Mouse (Mus musculus): ENCODE data around the gene Lrig2.
A peak's percentile ranks its signal among the peaks of the same experiment; 100 is the strongest.

Gene Lrig2

DNA sequence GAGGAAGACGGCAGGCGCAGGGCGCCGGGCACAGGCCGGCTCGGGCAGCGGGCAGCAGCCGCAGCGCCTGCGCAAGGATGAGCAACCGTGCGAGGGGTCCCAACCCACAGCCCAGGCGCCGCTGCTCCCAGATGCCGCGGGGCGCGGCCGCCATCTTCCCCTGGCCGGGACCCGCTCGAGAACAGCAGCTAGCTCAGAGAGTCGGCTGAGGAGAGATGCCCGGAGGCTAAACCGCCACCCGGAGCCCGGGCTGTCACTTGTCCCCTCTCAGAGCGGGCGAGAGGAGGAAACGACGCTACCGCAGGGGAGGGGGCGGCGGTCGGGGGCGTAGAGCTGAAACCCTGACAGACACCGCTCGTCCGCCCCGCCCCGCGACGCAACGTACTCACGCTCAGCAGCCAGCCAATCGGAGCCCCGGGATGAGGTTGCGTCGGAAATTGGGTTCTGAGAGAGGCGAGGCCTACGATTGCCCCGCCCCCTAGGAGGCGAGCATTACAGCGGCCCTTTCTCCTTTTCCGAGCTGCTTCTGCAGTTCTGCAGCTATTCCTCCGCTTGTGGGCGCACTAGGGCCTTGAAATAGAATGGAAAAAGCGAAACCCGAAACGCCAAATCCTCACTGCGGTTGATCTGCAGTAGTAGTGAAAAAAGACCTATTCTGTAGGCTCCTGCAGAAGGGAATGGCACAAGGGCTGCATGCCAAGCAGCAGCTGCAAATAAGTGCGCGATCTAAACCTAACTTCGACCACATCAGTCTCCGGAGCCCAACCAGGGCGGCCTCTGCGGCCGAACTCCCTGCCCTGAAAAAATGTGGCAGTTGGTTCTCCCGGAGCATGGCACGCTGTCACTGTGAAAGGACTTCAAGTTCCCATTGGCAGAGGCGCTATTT lies at the start of gene Lrig2:
Gene Lrig2 (minus strand): TSS at position 381 of the 886 bp plus-strand sequence.
- DNase-seq (ENCODE audit: low spot score in 2 of 2): peak; percentile 99 to 100

DNA sequence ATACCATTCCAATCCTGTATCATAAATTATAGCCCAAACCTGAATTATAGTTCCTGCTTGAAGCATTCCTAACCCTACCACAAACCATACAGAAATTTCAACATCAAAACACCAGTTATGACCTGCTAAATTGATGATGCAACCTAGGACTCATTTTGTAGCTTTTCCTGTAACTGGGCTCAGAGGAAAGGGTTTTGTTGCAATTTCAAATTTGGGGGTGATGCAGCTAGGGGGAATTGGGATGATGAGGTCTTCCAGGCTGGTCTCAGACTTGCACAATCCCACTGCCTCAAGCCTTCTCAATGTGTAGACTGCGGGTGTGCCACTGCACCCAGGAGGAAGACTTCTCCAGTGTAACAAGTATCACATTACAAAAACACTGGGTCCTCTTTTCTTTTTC lies 44.9 kb upstream of the Lrig2 start:
- no peak for DNase-seq (ENCODE audit: low spot score in 2 of 2)

DNA sequence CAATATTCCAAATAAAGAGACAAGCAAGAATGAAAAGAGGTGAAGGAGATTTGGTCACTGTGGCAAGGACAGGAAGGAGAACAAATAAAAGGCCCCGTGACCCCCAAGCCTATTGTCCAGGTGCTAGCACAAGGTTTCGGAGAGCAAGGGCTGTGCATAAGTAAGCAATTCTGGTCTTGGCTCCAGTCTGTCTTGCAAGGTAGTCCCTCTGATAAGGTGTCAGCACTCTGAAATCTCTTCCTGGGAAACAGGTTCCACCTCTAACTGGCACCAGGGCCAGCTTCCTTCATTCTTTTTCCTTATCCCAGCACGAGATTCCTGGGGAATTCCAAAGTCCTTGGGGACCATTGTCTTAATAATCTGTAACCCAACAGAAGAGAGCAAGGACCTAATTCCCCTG lies 38.9 kb upstream of the Lrig2 start:
- DNase-seq (ENCODE audit: low spot score in 2 of 2): no peak

DNA sequence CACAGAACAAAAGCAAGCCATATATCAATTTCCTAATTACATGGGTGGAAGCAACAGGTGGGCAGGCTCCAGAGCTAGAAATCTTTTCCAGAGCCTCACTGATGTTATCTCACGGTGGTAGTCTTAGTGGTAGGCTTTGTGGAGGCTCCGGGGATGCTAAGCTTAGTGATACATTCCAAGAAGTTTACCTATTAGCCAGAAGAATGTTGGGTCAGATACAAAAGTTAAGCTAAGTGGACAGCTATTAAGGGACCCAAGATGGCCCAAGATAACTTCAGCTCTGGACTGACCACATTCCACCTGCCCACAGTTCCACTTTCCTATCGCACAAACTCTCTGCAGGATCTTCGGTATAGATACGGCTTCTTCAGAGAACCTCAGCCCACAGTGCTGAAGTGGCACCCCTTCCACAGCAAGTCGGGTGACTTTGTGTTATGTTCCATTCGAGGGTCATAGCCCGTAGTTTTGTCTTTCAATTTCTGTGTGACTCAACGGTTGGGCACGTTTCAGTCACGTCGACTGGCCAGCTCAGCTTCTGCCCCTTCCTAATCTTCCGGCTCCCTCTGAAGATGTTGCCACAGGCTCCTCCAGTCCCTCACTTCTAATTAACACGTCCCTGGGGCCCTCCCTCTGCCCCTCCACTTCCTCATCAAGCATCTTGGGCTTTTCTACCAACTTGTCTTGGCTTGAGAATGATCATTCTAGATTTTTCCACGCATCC lies 36.8 kb upstream of the Lrig2 start:
- DNase-seq (ENCODE audit: low spot score in 2 of 2): no peak

DNA sequence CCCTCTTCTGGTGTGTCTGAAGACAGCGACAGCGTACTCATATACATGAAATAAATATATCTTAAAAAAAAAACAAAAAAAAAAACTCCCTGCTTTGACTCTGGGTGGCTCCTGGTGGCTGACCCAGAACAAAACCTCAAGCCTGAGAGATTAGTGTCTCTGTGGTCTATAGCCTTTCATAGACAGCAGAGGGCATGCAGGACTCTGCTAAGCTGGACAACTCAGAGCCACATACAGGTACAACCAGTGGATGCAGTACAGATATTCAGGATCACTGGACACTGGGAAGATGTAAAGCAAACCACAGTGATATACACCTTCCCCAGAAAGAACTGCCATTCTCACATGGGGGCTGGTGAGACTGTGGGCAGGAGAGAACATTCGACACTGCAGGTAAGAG lies 32.1 kb upstream of the Lrig2 start:
- no peak for DNase-seq (ENCODE audit: low spot score in 2 of 2)

DNA sequence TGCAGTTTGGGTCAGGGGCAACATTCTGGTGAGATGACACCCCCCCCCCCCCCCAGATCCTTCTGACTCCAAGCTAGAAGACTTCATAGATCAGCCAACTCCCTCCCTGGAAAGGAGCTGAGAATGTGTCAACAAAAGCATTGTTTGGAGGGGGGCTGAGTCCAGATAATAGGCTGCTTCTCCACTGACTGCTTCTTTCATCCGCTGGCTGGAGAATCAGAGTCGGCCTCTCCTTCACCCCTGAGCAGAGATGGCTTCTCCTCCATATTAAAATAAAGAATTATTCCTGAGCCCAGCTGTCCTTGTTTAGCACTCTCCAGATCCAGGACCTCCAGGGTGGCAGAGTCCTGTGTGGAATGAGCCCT lies 30.3 kb upstream of the Lrig2 start:
- DNase-seq (ENCODE audit: low spot score in 2 of 2): no peak

DNA sequence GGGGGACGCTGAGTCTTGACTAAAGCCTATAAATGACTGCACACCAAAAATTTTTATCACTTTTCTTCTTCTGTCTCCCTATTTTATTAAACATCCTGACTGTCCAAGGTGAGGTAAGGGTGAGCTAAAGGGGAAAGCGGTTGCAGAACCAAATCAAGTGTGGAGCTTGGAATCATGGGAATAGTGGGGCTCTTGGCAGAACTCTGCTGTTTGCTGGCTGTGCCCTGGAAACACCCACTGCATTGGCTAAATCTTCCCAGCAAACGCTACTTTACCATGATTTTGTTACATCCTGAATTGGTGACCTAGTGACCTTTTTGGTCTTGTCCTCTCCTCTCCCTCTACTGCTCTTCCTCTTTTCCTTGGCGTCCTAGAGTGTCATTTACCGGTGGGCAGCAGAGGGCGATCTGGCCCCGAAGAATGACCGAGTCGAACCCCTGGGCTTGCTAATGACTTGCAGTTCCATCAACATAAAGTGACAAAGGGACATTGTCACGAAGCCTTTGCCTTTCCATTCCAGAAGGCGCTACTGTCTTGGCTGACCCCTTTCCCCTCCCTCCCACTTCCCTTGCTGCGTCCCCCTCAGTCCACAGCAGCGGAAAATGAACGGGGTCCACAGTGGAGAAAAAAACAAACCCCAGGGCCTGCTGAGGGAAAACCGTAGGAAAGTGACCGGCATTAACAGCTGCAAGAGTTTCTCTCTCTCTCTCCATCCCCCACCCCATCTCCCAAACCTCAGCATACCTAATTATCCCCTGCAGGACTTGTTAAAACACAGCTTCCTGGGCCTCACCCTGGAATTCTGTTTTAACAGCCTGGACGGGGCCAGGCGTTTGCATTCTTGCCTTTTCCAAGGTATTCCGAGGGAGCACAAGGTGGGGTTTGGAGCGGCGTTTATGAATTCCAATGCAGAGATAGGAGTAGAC lies 29.7 kb upstream of the Lrig2 start:
- DNase-seq (ENCODE audit: low spot score in 2 of 2): peak; percentile 57 to 63

DNA sequence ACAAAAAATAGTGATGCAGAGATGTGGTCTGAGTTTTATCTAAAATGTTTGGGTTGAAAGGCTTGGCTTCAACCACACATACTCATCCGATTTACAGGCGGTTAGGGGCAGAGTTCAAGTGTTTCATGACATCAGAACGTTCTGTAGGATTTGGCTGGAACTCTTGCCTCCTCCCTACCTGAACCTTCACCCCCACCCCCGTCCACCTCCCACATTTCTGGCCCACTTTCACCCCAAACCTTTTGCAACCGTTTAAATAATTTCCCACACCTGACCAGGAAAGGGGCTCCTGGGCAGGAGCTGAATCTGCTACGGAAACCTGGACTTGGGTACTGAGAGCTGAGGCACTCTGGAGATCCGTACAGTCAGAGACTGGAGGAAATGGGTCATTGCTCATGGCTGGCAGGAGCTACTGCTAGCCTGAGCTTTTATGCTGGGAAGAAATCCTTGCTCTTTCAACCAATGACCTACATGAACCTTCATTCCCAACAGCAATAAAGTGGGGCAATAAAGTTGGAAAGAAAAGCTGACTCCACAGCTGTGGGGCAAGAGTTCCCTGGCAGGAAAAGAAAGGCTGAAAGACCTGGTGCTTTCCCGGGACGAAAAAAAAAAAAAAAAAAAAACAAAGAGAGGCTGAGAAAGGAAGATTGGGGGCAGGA lies 28.9 kb upstream of the Lrig2 start:
- no peak for DNase-seq (ENCODE audit: low spot score in 2 of 2)

DNA sequence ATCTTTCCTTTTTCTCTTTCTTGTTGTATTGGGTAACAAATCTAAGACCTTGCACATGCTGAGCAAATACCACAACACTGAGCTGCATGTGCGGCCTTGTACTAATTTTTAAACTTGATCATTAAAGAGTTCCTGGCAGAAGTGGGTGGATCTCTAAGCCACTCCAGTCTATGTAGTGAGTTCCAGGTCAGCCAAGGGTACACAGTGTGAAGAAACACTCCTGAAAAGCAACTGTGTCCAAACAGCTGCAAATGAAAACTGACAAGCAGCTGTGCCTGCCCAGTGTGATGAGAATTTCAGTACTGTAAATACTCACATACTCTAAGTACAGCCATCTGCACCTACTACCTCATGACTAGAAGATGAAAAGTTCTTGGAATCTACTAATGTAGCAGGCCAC lies 21.5 kb upstream of the Lrig2 start:
- DNase-seq (ENCODE audit: low spot score in 2 of 2): no peak

DNA sequence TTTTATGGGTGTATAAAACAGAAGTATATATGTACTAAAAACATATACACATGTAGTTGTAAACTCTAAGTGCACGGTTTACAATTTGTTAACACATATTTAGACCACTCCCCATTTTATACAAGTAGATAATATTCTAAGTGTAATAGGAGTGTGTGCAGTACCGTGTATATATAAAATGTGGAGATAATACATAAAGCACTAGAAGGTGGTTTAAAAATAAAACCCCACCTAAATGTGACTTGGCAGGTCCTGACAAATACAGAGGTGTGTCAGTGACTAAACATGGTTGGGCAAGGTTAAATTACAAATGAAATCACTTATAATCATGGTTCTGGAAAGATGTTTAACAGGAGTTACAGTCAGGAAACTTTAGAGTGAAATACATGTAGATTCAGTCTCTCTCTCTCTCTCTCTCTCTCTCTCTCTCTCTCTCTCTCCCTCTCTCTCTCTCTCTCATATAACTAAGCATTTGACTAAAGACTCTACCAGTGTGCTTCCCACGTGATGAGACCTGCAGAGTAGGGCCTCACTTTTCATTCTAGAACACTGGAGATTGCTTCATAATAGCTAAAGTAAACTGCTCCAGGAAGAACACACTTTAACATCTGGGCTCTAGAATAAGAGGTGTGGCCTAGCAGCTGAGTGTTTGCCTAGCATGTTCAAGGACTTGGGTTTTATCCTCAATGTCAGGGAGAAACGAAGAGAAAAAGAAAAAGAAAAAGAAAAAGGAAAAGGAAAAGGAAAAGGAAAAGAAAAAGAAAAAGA lies 14.6 kb upstream of the Lrig2 start:
- no peak for DNase-seq (ENCODE audit: low spot score in 2 of 2)

DNA sequence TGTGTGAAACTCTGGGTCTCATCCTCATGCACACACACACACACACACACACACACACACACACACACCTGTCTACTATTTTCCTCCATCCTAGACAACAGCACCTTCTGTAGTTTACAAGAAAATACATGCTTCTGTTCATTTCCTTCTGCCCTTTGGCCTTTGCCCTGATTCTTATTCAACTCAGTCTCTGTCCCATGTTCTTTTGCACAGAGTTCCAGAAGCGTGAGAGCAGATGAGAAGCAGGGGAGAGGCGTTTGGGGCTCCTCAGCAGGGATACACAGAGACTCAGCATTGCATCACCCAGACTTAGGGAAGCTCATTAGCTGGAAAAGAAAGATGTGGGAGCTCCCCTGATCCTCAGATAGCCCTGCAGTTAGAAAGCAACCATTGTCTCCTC lies 13.8 kb upstream of the Lrig2 start:
- DNase-seq (ENCODE audit: low spot score in 2 of 2): no peak

DNA sequence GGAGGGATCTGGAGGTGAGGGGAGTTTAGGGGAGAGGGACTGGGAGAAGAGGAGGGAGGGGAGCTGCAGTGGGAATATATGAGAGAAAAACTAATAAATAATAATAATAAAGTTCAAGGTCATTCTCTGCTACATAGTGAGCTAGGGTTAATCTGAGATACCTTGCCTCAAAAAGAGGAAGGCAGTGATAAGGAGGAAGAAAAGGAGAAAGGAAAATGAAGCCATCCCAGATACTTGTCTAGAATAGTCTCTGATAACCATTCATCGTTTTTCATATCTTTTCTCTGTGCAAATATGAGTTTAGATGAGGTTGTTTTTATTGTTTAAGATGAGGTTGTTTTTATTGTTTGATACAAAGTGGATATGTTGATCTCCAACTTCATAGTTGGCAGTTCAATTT lies 13.3 kb upstream of the Lrig2 start:
- no peak for DNase-seq (ENCODE audit: low spot score in 2 of 2)

DNA sequence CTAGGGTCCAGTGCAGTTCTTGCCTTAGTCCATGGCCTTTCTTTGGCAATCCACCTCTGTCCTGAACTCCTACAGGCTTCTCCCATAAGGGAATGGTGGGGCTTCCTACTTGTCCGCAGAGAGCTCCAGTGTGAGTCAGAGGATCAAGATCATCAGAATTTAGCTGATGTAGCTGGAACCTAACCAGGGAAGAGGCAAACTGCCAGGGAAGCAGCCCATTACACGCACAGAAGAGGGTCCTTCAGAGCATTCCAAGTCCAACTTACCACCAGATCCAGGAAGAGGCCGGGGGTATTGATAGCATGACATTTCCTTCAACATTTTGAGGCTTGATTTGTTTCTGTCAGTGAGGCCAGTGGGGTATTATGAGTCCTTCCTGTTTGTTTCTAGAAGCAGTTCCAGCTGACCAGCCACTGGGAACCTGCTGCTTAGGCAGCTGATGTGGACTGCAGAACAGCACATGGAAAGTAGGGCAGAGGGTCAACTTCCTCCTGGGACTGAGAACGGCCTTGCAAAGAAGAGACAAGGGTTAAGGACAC lies 11.7 kb upstream of the Lrig2 start:
- no peak for DNase-seq (ENCODE audit: low spot score in 2 of 2)

DNA sequence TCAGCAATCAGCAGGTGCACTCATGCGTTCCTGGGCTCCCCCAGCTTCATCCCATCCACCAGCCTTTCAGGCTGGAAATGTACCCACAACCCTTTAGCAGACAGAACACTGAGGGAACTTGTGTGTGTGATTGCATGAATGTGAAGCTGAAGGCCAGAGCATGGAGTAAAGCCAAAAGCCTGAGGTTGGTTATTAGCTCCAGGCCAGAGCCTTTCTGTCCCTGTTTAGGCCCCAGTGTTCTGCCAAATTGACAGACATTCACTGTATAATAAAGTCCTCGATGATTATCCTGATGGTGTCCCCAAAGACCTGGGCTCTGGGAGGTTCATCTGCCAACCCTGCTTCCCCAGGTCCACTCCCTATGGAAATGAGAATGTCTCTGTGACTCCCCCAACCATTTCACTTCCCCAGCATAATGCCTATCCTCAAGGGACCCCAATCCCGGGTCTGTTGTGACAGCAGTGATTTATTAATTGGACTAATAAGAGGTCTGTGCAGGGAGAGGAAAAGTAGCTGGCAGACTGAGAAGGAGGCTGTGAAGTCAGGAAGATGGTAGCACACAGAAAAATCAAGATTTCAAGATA lies 9.7 kb upstream of the Lrig2 start:
- no peak for DNase-seq (ENCODE audit: low spot score in 2 of 2)

DNA sequence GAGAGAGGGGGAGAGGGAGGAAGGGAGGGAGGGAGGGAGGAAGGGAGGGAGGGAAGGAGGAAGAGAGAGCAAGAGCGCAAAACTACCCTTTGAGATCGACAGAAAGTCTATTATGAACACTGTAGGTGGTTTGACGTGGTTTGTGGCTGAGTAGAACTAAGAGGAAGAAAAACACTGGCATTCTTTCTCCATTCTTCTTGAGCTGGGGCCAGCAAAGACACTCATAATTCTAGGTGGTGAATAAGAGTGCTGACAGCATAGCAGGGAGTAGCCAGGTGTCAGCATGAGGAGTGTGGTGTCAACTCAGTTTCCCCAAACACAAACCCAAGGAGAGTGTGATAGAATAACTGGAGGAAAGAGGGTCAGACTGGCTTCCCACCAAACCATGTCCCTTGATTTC lies 8.8 kb upstream of the Lrig2 start:
- DNase-seq (ENCODE audit: low spot score in 2 of 2): no peak

DNA sequence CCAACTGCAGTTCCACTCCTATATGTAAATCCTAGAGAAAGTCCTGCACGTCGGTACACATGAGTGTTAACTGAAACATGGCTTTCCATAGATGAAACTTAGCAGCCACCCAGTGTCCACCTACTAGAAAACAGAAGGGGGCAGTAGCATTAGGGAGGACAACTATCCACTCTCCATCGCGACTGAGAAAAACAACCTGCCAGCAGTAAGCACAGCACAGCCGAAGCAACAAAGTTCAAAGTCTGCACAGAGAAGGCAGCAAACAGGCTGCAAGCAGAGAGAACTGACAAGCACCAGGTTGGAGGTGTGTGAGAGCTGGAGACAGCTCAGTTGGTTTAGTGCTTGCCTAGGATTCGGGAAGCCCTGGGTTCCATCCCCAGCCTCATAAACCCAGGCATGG lies 7.2 kb upstream of the Lrig2 start:
- DNase-seq (ENCODE audit: low spot score in 2 of 2): no peak

DNA sequence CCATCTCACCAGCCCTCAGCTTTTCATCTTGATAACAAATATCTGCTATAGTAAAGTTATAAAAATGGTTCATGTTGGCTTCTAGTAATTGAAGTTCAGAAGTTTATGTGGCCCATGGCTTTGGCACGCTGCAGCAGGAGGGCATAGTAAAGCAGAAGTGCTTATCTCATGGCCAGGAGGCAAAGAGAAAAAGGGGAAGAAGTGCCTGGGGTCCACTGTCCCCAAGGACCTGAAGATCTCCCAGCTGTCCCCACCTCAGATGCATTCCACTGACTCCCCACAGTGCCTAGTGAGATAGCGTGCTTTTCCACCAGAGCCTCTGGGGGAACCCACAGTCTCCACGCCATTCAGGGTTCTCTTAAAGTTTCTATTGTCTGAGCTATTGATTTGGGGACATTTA lies 6.7 kb upstream of the Lrig2 start:
- no peak for DNase-seq (ENCODE audit: low spot score in 2 of 2)

DNA sequence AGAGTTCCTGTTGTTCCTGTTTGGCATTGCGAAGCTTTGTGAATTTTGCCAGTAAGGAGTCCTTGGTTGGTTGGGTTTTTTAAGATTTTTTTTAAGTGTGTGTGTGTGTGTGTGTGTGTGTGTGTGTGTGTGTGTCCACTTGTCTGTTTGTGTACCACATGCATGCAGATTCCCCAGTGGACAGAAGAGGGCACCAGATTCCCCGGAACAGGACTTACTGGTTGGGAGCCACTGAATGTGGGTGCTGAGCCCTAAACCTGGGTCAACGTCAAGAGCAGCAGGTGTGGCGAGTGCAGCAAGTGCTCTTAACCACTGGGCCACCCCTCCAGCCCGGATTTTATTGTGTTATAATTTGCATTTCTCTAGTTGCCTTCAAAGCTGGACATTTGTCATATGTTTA lies 5.4 kb upstream of the Lrig2 start:
- no peak for DNase-seq (ENCODE audit: low spot score in 2 of 2)

DNA sequence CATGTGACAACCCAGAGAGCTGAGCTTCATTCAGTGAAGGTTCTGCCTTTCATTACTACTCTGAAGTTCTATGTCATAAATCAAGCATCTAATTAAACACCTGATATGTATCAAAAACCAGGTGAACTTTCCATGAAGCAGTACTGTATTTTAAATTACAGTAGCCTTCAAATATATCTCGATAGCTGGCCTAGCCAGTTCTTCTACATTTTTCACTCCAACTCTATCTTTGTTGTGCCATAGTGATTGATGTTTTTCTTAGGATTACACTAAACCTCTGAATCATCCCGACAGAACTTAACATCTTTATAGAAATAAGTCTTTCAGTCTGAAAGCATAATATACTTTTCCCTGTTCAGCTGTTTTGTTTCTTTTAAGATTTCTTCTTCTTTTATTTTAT lies 2.8 kb upstream of the Lrig2 start:
- DNase-seq (ENCODE audit: low spot score in 2 of 2): no peak

DNA sequence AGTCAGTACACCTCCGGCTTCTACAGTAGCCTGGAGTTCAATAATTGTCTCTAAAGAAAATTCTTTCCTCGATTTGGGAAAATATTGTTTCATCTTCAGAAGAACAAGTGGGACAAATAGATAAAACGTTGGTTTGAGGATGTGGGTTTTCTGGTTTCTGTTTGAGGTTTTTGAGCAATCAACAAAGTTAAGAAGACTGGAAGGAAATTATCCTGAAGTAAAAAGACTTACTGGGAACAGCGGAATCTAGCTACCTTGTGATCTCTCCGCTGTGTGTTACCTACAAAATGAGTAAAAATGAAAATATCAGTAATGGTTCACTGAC lies 668 bp upstream of the Lrig2 start:
- DNase-seq (ENCODE audit: low spot score in 2 of 2): no peak

All from frontal cortex, postnatal 14 days (tissue).